Mouse (Mus musculus) lung, adult 2 months (tissue): ENCODE measurements at regions not wholly inside any gene's neighbourhood (a gene's known extent, or its start where the extent isn't known, plus 50 kb on each side); places are given as distances from the start of the nearest gene placed in this dataset.

Experiments used
- CTCF ChIP-seq: fragments of 200-500 bp; IDR thresholded peaks from 2 replicates; pipeline ENCODE4 v1.5.1; 2011; ENCODE audit warnings: mild to moderate bottlenecking, low read length, control low read depth; ENCODE audit not compliant: insufficient read depth
- POLR2A ChIP-seq: fragments of 200-500 bp; IDR thresholded peaks from 2 replicates; pipeline ENCODE4 v1.6.1; 2011; ENCODE audit warnings: low read depth, mild to moderate bottlenecking, control low read depth, low read length, borderline replicate concordance; ENCODE audit errors: extremely low read depth

DNA sequence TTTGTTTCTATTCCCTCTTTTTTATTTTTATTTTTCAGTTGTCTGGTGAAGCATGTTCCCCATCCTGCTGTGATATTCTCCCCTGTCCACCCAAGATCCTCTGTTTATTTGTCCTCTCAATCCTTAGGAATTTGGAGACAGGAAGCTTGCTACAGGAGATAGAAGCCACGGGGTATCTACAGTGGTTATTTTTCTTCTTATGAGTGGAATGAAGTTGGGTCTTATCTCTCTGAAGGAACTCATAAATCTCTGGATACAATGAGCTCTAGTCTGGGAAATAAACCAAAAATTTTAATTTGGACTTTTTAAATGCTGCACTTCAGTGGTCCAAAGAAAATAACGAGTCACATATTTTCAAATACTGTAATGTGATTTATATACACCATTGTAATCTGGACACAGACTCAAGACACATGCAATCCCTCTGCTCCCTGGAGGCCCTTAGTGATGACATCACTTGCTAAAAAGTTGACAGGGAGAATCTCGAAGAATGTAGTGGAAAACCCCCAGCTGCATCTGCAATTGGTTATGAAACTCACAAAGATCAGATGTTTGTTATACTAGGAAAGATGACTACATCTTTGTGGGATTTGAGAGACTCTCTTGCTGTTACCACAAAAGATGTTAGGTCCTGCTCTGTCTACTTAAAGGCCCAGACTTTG, 178.3 kb upstream of the Fbxl17 start:
- no peak for TF ChIP-seq CTCF
- no peak for TF ChIP-seq POLR2A
